In genomic region chr13:57740473-57740872, GRCm38 (mm10) we compare ENCODE assay signal across 19 mouse cellular contexts.
DNase-seq lines count a peak whose midpoint lies in the region; ATAC-seq and TF ChIP-seq lines count a peak whose summit lies in the region.
"Had no signal": no experiment of that assay in that cellular context is flagged by ENCODE, and none has a peak within 500 bp of the region (broad histone marks: within the 10 kb centered on the region; RNA-seq: fewer than 3 reads in every experiment).

No protein-coding gene starts in this region.

- 64% methylated on average over 5 of the region's 5 CpGs for WGBS in forebrain, embryonic 10.5 days
- 67% methylated on average over 5 of the region's 5 CpGs for WGBS in forebrain, embryonic 12.5 days
- WGBS in limb, embryonic 10.5 days: 34% methylated on average over 5 of the region's 5 CpGs
- 46% methylated on average over 5 of the region's 5 CpGs for WGBS in stomach, embryonic 15.5 days

- no peaks in the 10 kb centered on the region for H3K27me3 ChIP-seq in forebrain, embryonic 10.5 days (ENCODE audit: poor library complexity, severe bottlenecking)
- no peaks in the 10 kb centered on the region for H3K27me3 ChIP-seq in forebrain, embryonic 12.5 days
- 0 out of 2 replicates have a peak, but pooled peaks cover 11% of the 10 kb centered on the region for H3K27me3 ChIP-seq in limb, embryonic 10.5 days (ENCODE audit: low read depth, poor library complexity, severe bottlenecking)
- no peaks in the 10 kb centered on the region for H3K27me3 ChIP-seq in stomach, embryonic 15.5 days (replicated peaks)
- H3K27me3 ChIP-seq: CH12.LX had no signal

- no peak overlapping the region for H3K9ac ChIP-seq in forebrain, embryonic 12.5 days
- no peak overlapping the region for H3K9ac ChIP-seq in stomach, embryonic 15.5 days
- H3K9ac ChIP-seq: forebrain, postnatal 0 days; limb, embryonic 15.5 days had no signal

- H3K36me3 ChIP-seq in forebrain, embryonic 10.5 days (replicated peaks): no peaks in the 10 kb centered on the region
- no peaks in the 10 kb centered on the region for H3K36me3 ChIP-seq in forebrain, embryonic 12.5 days (replicated peaks)
- no peaks in the 10 kb centered on the region for H3K36me3 ChIP-seq in limb, embryonic 10.5 days
- H3K36me3 ChIP-seq in stomach, embryonic 15.5 days: no peaks in the 10 kb centered on the region
- H3K36me3 ChIP-seq: limb, embryonic 15.5 days had no signal

- no peak for TF ChIP-seq CTCF in left cerebral cortex, adult 2 months (IDR thresholded peaks at IDR 0.05)

- no peaks in the 10 kb centered on the region for H3K9me3 ChIP-seq in forebrain, embryonic 10.5 days
- H3K9me3 ChIP-seq in forebrain, embryonic 12.5 days: no peaks in the 10 kb centered on the region
- no peaks in the 10 kb centered on the region for H3K9me3 ChIP-seq in limb, embryonic 10.5 days (replicated peaks)
- no peaks in the 10 kb centered on the region for H3K9me3 ChIP-seq in stomach, embryonic 15.5 days
- H3K9me3 ChIP-seq: limb, embryonic 15.5 days had no signal

- peaks cover 38% of the 10 kb centered on the region for H3K4me1 ChIP-seq in forebrain, embryonic 10.5 days
- H3K4me1 ChIP-seq in forebrain, embryonic 12.5 days: peaks cover 21% of the 10 kb centered on the region
- H3K4me1 ChIP-seq in limb, embryonic 10.5 days: peaks cover 58% of the 10 kb centered on the region
- H3K4me1 ChIP-seq in stomach, embryonic 15.5 days: 0 out of 2 replicates have a peak, but pooled peaks cover 6% of the 10 kb centered on the region

- intact Hi-C loops in left cerebral cortex, adult 2 months (cut with DNase I): no loop called here
- intact Hi-C loops in left cerebral cortex, postnatal 25 days (cut with DNase I): no loop called here

- H3K27ac ChIP-seq in forebrain, embryonic 10.5 days: peak overlapping the region; percentile 20; the same call in 1 of the 2 replicates
- H3K27ac ChIP-seq in forebrain, embryonic 12.5 days: no peak overlapping the region
- peak overlapping the region; percentile 7; the same call in 1 of the 2 replicates for H3K27ac ChIP-seq in left cerebral cortex, adult 2 months
- peak overlapping the region; percentile 54 for H3K27ac ChIP-seq in limb, embryonic 10.5 days
- peak overlapping the region; percentile 41; the same call in 1 of the 2 replicates for H3K27ac ChIP-seq in stomach, embryonic 15.5 days
- H3K27ac ChIP-seq: heart, adult 2 months; limb, embryonic 15.5 days had no signal

- ATAC-seq in forebrain, embryonic 12.5 days (ENCODE audit: low FRiP score): no peak
- 0 out of 2 replicates have a peak, but pooled peaks have one; percentile 10 for ATAC-seq in stomach, embryonic 15.5 days (ENCODE audit: insufficient read depth, low FRiP score, low read depth)
- ATAC-seq: forebrain, postnatal 0 days had no signal

- no peak for DNase-seq in forebrain, embryonic 10.5 days (ENCODE audit: extremely low spot score, low spot score)
- DNase-seq in left cerebral cortex, adult 2 months (ENCODE audit: extremely low spot score in 1 of 2, low spot score in 2 of 2): no peak
- no peak for DNase-seq in left cerebral cortex, postnatal 25 days (ENCODE audit: low spot score in 2 of 2)
- no peak for DNase-seq in limb, embryonic 10.5 days (ENCODE audit: low spot score)
- no peak for DNase-seq in cerebellum, adult 9-10 months
- DNase-seq in urinary bladder, adult 2 months (ENCODE audit: low spot score): no peak
- DNase-seq: adrenal gland, postnatal 25 days; cerebellum, adult 9-11 months; embryo, embryonic 11 days; forebrain, postnatal 0 days; gastrocnemius, postnatal 10 days; heart, adult 2 months; kidney, adult 2 months; lung, postnatal 4 days; retina, postnatal 1 day had no signal

- H3K4me3 ChIP-seq in forebrain, embryonic 10.5 days: no peak overlapping the region
- no peak overlapping the region for H3K4me3 ChIP-seq in forebrain, embryonic 12.5 days (replicated peaks)
- H3K4me3 ChIP-seq in left cerebral cortex, adult 2 months: no peak overlapping the region
- H3K4me3 ChIP-seq in limb, embryonic 10.5 days: no peak overlapping the region
- no peak overlapping the region for H3K4me3 ChIP-seq in stomach, embryonic 15.5 days (replicated peaks)
- H3K4me3 ChIP-seq: heart, adult 2 months; limb, embryonic 15.5 days had no signal

- H3K4me2 ChIP-seq in forebrain, embryonic 12.5 days: no peak overlapping the region
- no peak overlapping the region for H3K4me2 ChIP-seq in stomach, embryonic 15.5 days
- H3K4me2 ChIP-seq: limb, embryonic 15.5 days had no signal
